Mouse (Mus musculus): ENCODE measurements at regions not wholly inside any gene's neighbourhood (a gene's known extent, or its start where the extent isn't known, plus 50 kb on each side); places are given as distances from the start of the nearest gene placed in this dataset.

GRCm38 (mm10) chr4:7199052-7199451 lies 1039.8 kb downstream of the Car8 start:
- no peak for DNase-seq (ENCODE audit: low spot score)

DNA sequence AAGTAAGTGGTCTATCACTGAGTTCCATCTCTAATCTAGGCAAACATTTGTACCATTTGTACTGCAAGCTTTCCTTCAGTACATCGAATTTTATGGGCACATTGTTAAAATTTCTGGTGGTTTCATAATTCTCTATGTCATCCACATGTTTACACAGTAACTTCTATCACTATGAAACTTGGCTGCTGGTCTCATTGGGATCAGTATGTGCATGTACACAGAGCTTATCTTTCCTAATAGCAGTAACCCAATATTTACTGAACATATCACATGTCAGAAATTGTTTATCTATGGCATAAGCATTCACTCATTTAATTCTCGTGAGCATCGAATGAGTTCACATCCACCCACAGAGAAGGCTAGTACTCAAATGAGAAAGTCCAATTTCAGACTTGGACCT lies 1042.3 kb downstream of the Car8 start:
- no peak overlapping the region for H3K4me2 ChIP-seq (ENCODE audit: low read depth, low read length, severe bottlenecking)
- no peak overlapping the region for H3K27ac ChIP-seq (ENCODE audit: low read depth, low read length)
- no peaks in the 10 kb centered on the region for H3K4me1 ChIP-seq (replicated peaks; ENCODE audit: control insufficient read depth, insufficient read depth, low read length)
- DNase-seq (ENCODE audit: low spot score): no peak
- no peak for ATAC-seq (replicated peaks; ENCODE audit: low FRiP score)
- no peaks in the 10 kb centered on the region for H3K36me3 ChIP-seq (ENCODE audit: control insufficient read depth, insufficient read depth, low read length)
- no peak overlapping the region for H3K4me3 ChIP-seq (ENCODE audit: low read depth, low read length)
- H3K9ac ChIP-seq (ENCODE audit: low read length): no peak overlapping the region
- no peaks in the 10 kb centered on the region for H3K9me3 ChIP-seq (ENCODE audit: control insufficient read depth, low read length)
- WGBS: 92% methylated on average over 3 of the region's 3 CpGs
- no peaks in the 10 kb centered on the region for H3K27me3 ChIP-seq (ENCODE audit: control insufficient read depth, insufficient read depth, low read length)

More at GRCm38 (mm10) chr4:7199052-7199451, 1039.8 kb downstream of the Car8 start:
- 92% methylated on average over 2 of the region's 2 CpGs for WGBS
- no peak overlapping the region for H3K4me2 ChIP-seq (ENCODE audit: low read depth, low read length, severe bottlenecking)
- H3K27ac ChIP-seq (ENCODE audit: low read depth, low read length): no peak overlapping the region
- no peaks in the 10 kb centered on the region for H3K9me3 ChIP-seq (ENCODE audit: control insufficient read depth, low read length)
- no peaks in the 10 kb centered on the region for H3K4me1 ChIP-seq (replicated peaks; ENCODE audit: control insufficient read depth, insufficient read depth, low read length)
- no peak overlapping the region for H3K9ac ChIP-seq (ENCODE audit: low read length)
- no peaks in the 10 kb centered on the region for H3K27me3 ChIP-seq (ENCODE audit: control insufficient read depth, insufficient read depth, low read length)
- no peak overlapping the region for H3K4me3 ChIP-seq (ENCODE audit: low read depth, low read length)
- no peak for ATAC-seq (replicated peaks; ENCODE audit: low FRiP score)
- no peaks in the 10 kb centered on the region for H3K36me3 ChIP-seq (ENCODE audit: control insufficient read depth, insufficient read depth, low read length)

DNA sequence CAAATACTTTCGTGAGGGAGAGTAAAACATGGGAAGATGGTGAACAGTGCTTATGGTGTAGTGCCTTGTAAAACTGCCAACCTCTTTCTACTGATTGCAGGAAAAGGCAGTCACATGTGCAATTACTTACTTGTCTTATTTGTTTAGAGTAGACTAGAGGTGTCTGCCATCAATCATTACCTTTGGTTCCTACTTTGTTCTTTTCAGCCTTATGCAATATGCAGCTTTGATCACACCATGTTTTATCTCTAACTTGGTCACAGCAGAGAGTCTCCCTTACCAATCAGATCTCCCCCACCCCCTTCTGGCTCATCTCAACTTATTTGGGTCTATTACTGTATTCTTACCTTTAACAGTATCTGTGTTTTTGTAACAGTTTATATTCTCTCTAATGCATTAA lies 1043.2 kb downstream of the Car8 start:
- ATAC-seq (replicated peaks; ENCODE audit: low FRiP score): no peak
- Histone ChIP-seq H3K9me3 (ENCODE audit: control insufficient read depth, low read length) (no peaks in the 10 kb centered on the region), H3K4me1 (replicated peaks; ENCODE audit: control insufficient read depth, insufficient read depth, low read length) (no peaks in the 10 kb centered on the region), H3K4me2 (ENCODE audit: low read depth, low read length, severe bottlenecking) (no peak overlapping the region), H3K9ac (ENCODE audit: low read length) (no peak overlapping the region), H3K4me3 (ENCODE audit: low read depth, low read length) (no peak overlapping the region), H3K36me3 (ENCODE audit: control insufficient read depth, insufficient read depth, low read length) (no peaks in the 10 kb centered on the region), H3K27ac (ENCODE audit: low read depth, low read length) (no peak overlapping the region), H3K27me3 (ENCODE audit: control insufficient read depth, insufficient read depth, low read length) (no peaks in the 10 kb centered on the region)
- WGBS: 77% methylated on average over 1 of the region's 1 CpGs
- no peak for DNase-seq (ENCODE audit: low spot score)

DNA sequence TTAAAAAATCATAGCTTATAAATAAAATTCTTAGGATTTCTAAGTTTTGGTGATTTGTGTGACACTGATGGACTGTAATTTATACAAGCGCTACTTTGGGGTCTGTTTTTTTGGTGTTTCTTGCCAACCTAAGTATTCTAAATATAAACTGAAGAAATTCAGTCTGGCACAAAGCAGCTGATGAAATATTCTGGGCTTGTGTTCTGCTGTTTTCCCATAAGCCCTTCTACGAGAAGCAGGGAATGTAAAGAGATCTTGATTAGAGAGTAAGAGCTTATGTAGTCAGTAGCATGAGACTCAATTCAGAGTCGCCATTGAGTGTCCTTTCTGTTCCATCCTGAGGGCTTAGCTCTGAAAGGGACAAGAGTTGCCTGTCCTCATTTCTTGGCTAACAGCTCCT lies 1046.9 kb downstream of the Car8 start:
- Histone ChIP-seq H3K27me3 (ENCODE audit: control insufficient read depth, insufficient read depth, low read length) (no peaks in the 10 kb centered on the region), H3K9ac (ENCODE audit: low read length) (no peak overlapping the region), H3K9me3 (ENCODE audit: control insufficient read depth, low read length) (no peaks in the 10 kb centered on the region), H3K27ac (ENCODE audit: low read depth, low read length) (no peak overlapping the region), H3K36me3 (ENCODE audit: control insufficient read depth, insufficient read depth, low read length) (no peaks in the 10 kb centered on the region), H3K4me2 (ENCODE audit: low read depth, low read length, severe bottlenecking) (no peak overlapping the region), H3K4me3 (ENCODE audit: low read depth, low read length) (no peak overlapping the region), H3K4me1 (replicated peaks; ENCODE audit: control insufficient read depth, insufficient read depth, low read length) (no peaks in the 10 kb centered on the region)
- 83% methylated on average over 3 of the region's 3 CpGs for WGBS
- DNase-seq (ENCODE audit: low spot score) (no peak), ATAC-seq (replicated peaks; ENCODE audit: low FRiP score) (no peak)

DNA sequence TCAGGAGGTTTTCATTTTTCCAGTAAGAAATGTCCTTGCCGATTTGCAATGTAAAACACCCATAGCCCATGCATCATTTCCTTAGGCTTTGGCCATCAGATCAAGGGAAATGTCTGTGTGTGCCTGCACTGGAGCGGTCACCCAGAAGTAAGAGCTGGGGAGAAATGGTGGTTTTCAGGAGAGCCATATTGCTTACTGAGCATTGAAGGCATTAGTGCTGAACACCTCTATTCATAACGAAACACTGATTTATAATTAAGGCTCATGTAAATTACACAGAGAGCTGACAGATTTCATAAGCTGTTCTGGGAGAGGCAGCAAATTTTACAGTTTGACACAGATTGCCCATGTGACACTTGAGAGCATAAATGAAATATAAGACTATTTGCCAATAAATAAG lies 1047.6 kb downstream of the Car8 start:
- Histone ChIP-seq H3K36me3 (ENCODE audit: control insufficient read depth, insufficient read depth, low read length) (no peaks in the 10 kb centered on the region), H3K4me3 (ENCODE audit: low read depth, low read length) (no peak overlapping the region), H3K4me2 (ENCODE audit: low read depth, low read length, severe bottlenecking) (no peak overlapping the region), H3K9me3 (ENCODE audit: control insufficient read depth, low read length) (no peaks in the 10 kb centered on the region), H3K27ac (ENCODE audit: low read depth, low read length) (no peak overlapping the region), H3K9ac (ENCODE audit: low read length) (no peak overlapping the region), H3K4me1 (replicated peaks; ENCODE audit: control insufficient read depth, insufficient read depth, low read length) (no peaks in the 10 kb centered on the region), H3K27me3 (ENCODE audit: control insufficient read depth, insufficient read depth, low read length) (no peaks in the 10 kb centered on the region)
- WGBS: 90% methylated on average over 3 of the region's 3 CpGs
- DNase-seq (ENCODE audit: low spot score) (no peak), ATAC-seq (replicated peaks; ENCODE audit: low FRiP score) (no peak)

DNA sequence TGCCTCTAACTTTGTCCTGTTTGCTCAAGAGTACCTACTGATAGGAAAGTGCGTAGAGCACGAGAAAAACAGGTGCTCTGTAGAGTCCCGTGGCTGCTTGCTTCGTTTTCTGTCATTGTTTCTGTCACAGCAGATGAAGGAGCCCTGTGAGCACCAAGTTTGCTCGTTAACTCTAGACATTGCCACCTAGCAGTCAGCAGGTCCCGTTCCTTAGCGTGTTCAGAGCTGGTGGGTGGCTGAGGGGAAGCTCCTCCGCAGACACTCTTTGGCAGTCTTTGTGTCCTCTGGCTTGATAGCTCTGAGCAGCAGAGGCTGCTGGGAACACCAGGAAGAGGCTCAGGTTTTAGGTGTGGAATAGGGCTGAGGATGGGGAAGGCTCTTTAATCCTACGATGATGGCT lies 1063.8 kb downstream of the Car8 start:
- no peaks in the 10 kb centered on the region for H3K9me3 ChIP-seq (ENCODE audit: control insufficient read depth, low read length)
- H3K4me3 ChIP-seq (ENCODE audit: low read depth, low read length): no peak overlapping the region
- no peak for ATAC-seq (replicated peaks; ENCODE audit: low FRiP score)
- 85% methylated on average over 9 of the region's 9 CpGs for WGBS
- no peak overlapping the region for H3K4me2 ChIP-seq (ENCODE audit: low read depth, low read length, severe bottlenecking)
- no peak overlapping the region for H3K27ac ChIP-seq (ENCODE audit: low read depth, low read length)
- H3K36me3 ChIP-seq (ENCODE audit: control insufficient read depth, insufficient read depth, low read length): no peaks in the 10 kb centered on the region
- no peak overlapping the region for H3K9ac ChIP-seq (ENCODE audit: low read length)
- no peaks in the 10 kb centered on the region for H3K27me3 ChIP-seq (ENCODE audit: control insufficient read depth, insufficient read depth, low read length)
- DNase-seq (ENCODE audit: low spot score): no peak
- no peaks in the 10 kb centered on the region for H3K4me1 ChIP-seq (replicated peaks; ENCODE audit: control insufficient read depth, insufficient read depth, low read length)

GRCm38 (mm10) chr4:7172528-7173306 lies 1066.1 kb downstream of the Car8 start:
- Histone ChIP-seq H3K4me1 (replicated peaks; ENCODE audit: control insufficient read depth, insufficient read depth, low read length) (no peaks in the 10 kb centered on the region), H3K4me3 (ENCODE audit: low read depth, low read length) (no peak overlapping the region), H3K27ac (ENCODE audit: low read depth, low read length) (no peak overlapping the region), H3K9me3 (ENCODE audit: control insufficient read depth, low read length) (no peaks in the 10 kb centered on the region), H3K4me2 (ENCODE audit: low read depth, low read length, severe bottlenecking) (no peak overlapping the region), H3K27me3 (ENCODE audit: control insufficient read depth, insufficient read depth, low read length) (no peaks in the 10 kb centered on the region), H3K36me3 (ENCODE audit: control insufficient read depth, insufficient read depth, low read length) (no peaks in the 10 kb centered on the region), H3K9ac (ENCODE audit: low read length) (no peak overlapping the region)
- no peak for ATAC-seq (replicated peaks; ENCODE audit: low FRiP score)
- DNase-seq (ENCODE audit: low spot score): no peak
- 92% methylated on average over 7 of the region's 7 CpGs for WGBS

DNA sequence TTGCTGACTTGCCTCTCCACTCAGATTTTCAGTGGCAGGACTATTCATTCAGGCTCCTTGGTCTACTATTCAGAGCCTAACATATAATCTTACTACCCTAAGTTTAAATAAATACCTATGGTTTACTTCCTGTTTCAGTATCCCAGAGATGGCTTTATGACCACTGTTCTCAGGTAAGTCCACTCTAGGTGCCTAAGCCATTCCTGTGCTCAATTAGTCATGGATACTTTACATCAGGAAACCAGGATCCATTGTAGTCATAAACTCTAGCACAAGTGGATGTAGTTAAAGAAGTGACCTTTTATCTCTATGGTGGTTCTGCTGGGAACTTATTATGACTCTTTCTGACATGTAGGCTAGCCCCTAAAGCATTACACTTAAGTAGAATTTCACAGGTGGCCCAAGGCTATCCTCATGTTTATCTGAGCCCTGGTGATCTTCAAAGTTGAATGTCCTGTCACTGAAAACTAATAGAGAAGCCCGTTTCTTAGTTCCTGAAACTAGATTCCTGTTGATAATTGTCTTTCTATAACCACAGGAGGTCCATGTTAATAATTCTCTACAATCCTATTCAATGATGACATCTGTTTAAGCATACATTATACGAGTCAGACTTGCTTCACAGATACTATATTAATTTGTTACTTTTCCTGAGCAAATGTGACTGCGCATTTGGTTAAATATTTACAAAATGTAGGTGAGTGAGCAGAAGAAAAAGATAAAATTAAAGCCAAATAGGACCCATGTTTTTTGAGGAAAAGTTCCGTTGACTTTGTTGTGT lies 1067.0 kb downstream of the Car8 start:
- ATAC-seq (replicated peaks; ENCODE audit: low FRiP score) (no peak), DNase-seq (ENCODE audit: low spot score) (no peak)
- WGBS: 83% methylated on average over 4 of the region's 4 CpGs
- no peak overlapping the region for H3K27ac ChIP-seq (ENCODE audit: low read depth, low read length)
- H3K36me3 ChIP-seq (ENCODE audit: control insufficient read depth, insufficient read depth, low read length): no peaks in the 10 kb centered on the region
- H3K4me3 ChIP-seq (ENCODE audit: low read depth, low read length): no peak overlapping the region
- no peaks in the 10 kb centered on the region for H3K4me1 ChIP-seq (replicated peaks; ENCODE audit: control insufficient read depth, insufficient read depth, low read length)
- H3K9me3 ChIP-seq (ENCODE audit: control insufficient read depth, low read length): no peaks in the 10 kb centered on the region
- no peak overlapping the region for H3K9ac ChIP-seq (ENCODE audit: low read length)
- H3K27me3 ChIP-seq (ENCODE audit: control insufficient read depth, insufficient read depth, low read length): no peaks in the 10 kb centered on the region
- H3K4me2 ChIP-seq (ENCODE audit: low read depth, low read length, severe bottlenecking): no peak overlapping the region

GRCm38 (mm10) chr4:7161411-7161810 lies 1077.4 kb downstream of the Car8 start:
- H3K36me3 ChIP-seq (ENCODE audit: control insufficient read depth, insufficient read depth, low read length): no peaks in the 10 kb centered on the region
- H3K27me3 ChIP-seq (ENCODE audit: control insufficient read depth, insufficient read depth, low read length): no peaks in the 10 kb centered on the region
- ATAC-seq (replicated peaks; ENCODE audit: low FRiP score) (no peak), DNase-seq (ENCODE audit: low spot score) (no peak)
- WGBS: 86% methylated on average over 4 of the region's 4 CpGs
- H3K4me1 ChIP-seq (replicated peaks; ENCODE audit: control insufficient read depth, insufficient read depth, low read length): no peaks in the 10 kb centered on the region
- H3K4me3 ChIP-seq (ENCODE audit: low read depth, low read length): no peak overlapping the region
- no peaks in the 10 kb centered on the region for H3K9me3 ChIP-seq (ENCODE audit: control insufficient read depth, low read length)
- no peak overlapping the region for H3K4me2 ChIP-seq (ENCODE audit: low read depth, low read length, severe bottlenecking)
- no peak overlapping the region for H3K9ac ChIP-seq (ENCODE audit: low read length)
- no peak overlapping the region for H3K27ac ChIP-seq (ENCODE audit: low read depth, low read length)

All from forebrain, embryonic 11.5 days (tissue).